Mouse (Mus musculus) naive thymus-derived CD4-positive, alpha-beta T cell, adult 2 months (primary cell): ENCODE results near the gene Spdef.

ENCODE experiments used
- DNase-seq: peaks from one replicate; pipeline ENCODE4 v3.0.0-alpha.2; 2011; ENCODE audit warnings: low read depth

Gene Spdef

DNA sequence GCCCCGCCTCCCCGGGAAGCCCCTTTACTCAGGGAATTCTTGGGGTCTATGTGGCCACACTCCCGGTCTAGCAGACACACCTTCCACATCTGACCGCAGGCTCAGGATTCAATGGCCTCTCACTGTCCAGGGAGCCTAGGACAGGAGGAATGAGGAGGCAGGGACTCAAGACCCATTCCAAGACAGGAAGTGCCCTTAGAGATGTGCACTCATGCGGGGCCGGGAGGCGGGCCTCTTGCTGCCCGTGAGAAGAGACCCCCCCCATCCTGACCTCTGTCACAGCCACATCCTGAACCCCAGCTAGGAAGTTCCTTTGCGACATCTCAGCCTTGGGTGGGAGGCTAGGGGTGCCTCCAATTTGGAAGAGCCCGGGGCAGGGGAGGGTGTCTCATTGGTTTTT lies 3.7 kb downstream of the Spdef start:
- DNase-seq, result no peak

DNA sequence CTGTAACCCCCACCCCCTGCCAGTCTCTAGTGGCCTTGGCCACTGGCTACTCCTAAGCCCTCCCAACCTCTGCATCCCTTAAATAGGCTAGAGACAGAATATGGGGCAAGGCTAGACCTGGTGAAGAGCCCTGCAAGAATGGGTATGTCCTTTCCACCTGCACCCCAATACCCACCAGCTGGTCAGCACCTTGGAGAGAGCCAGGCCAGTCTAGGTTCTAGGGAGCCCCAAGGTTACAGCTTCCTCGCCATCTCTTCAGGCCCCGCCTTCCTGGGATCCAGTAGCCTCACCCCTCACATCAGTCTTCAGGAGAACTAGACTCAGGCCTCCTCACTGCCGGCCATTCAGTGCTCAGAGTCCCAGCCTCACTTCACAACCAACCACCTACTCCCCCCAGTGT lies 4.4 kb downstream of the Spdef start:
- DNase-seq, result no peak

DNA sequence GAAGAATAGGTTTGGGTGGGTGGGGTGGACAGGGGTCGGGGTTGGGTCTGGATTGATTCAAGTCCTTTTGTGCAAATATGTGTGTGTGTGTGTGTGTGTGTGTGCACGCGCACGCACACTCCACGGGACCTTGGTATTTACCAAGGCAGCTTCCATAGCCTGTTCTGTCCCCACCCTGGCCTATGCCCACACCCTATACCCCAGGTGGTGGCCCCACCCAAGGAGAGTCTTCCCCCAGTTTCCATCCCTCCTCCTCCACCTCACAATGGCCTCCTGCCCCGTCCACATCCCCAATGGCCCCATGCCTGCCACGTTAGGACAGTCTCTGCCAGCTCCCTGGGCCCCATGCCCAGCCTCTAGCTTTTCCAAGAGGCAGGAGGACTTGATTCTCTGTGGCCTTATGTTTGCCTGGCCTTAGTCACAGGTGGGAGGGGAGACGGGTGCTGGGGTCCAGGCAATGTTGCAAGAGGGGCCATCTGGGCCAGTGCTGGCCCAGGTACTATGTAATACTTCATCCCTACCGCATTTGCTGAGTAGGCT lies 7.6 kb downstream of the Spdef start:
- DNase-seq, result no peak

DNA sequence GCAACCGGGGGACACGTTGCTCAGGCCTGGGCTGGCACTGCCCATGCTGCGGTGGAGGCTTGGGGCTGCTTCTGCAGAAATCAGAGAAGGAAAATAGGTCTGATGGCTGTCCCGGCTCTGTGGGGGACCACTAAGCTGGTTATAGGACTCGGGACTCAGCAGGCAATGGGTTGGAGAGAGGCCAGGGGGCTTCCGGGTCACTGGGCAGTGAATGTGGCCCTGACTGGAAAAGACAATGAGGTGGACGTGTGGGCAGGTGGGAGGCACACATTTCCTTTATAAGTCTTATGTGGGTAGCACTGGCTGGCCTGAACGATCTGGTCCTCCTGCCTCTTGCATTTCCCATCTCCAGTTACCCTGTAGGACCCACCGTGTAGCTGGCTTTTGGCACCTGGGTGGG lies 8.4 kb downstream of the Spdef start:
- no peak for DNase-seq

DNA sequence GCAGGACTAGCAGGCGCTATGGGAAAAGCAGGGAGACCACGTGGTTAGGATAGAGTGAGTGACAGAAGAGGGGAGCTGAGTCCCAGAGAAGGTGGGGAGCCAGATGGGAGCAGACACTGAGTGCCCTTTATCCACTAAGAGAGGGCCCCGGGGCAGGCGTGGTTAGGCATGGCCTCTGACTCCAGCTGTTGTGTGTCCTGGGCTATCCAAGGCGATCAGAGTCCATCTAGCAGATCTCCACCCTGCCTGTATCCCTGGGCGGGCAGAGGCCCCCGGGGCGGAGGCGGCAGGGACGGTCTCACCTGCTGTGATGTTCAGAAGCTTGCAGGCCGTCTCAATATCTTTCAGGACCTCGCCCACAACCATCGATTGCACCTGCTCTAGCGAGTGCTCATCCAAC lies 9.1 kb downstream of the Spdef start:
- DNase-seq, result no peak

DNA sequence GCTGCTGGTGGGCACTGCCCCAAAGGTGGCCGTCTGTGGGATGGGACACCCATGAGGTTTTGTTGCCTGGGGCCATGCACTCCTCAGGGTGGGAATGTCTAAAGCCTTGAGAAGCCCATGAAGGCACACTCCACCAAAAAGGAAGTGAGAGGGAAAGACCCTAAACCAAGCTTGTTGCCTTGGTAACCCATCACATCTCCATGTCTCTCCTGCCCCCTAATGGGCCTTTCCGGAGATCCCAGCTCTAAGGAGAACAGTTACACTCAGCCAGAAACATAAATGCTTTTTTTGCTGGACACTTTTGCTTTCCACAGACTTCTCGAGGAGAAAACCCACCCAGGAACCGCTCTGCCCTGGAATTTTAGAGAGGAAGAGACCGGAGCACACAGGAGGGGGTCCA lies 10.5 kb downstream of the Spdef start:
- no peak for DNase-seq

DNA sequence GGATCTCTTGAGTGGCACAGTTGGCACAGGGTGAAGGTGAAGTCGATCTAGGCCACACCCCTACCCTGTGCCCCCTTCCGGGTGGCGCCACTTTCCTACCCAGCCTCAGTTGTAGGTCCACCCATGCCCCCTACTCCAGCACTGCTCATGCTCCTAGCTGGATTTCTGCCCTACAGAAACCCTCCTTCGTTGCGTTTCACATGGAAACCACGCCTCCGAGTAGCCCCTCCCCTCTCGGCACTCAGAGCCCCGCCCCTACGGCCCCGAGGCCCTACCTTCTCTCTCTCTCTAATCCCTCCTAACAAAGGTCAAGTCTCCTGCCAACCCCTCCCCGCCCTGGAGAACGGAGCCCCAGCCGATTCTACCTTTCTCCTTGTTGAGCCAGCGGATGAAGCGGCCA lies 12.0 kb downstream of the Spdef start:
- no peak for DNase-seq

DNA sequence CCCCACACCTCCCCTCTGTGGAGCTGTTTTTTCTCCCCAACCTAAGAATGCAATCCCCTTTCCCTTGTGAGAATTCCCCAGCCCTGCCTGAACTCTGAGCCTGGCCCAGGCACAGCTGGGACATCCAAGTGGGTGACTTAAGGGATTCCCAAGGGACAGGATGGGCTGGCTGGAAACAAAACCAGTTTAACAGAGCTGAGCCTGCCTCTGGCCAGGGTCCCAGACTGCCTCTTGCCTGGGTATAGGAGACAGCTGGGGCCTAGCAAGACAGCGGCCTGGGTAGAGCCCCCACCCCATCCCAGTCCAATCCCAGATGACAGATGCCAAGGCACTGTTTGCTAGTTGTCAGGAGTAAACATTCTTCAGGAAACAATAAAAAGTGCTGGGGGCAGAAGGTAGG lies 15.9 kb downstream of the Spdef start:
- no peak for DNase-seq

DNA sequence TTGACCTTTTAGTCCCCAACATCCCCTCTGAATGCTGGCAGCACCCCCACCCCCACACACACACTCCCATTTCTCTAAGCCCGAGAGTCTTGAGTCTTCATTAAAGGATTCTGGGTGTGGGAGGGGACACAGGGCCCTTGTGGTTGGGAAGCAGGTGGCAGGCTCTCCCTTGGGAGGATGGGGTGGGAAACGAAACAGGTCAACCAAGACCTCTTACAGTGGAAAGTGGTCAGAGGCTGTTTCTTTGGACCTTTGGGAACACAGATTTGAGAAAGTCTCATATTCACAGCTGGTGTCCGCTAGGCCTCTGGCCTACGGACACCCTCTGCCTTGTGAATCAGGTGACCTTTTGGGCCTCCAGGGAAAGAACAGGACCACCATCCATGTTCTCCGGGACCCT lies 19.1 kb downstream of the Spdef start:
- no peak for DNase-seq

DNA sequence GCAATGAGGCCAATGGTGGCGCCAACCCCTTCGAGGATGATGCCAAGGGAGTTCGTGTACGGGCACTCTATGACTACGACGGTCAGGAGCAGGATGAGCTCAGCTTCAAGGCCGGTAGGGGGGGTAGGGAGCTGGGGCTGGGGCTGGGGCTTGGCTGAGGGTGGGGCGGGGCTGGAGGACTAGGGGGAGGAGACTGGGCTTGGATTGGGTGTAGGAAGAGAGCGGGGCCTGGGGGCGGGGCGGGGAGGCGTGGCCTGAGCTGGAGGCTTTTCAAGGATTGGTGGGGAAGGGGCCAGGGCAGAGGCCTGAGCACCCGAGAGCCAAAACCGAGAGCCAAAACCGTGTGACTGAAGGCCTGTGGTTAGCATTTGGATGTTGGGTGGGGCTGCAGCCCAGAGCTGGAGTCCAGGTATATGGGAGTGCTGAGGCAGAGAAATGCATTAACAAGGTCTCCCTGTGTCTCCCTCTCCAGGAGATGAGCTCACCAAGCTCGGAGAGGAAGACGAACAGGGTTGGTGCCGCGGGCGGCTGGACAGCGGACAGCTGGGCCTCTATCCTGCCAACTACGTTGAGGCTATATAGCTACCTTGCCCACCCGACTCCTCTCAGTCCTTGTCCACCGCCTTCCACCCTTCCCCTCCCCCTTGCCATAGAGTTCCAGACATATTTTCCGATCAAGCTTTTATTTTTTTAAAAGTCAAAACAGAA lies 20.6 kb downstream of the Spdef start:
- DNase-seq, result peak; percentile 64

DNA sequence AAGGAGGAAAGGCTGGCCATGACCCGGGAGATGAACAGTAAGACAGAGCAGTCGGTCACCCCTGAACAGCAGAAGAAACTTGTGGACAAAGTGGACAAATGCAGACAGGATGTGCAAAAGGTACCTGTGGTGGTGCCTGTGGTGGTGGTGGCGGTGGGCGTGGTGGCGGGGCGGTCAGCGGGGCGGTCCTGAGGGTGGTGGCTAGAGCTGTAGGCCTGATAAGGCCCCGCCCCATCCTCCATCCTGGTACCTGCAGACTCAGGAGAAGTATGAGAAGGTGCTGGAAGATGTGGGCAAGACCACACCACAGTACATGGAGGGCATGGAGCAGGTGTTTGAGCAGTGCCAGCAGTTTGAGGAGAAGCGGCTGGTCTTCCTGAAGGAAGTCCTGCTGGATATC lies 23.1 kb downstream of the Spdef start:
- DNase-seq, result no peak

DNA sequence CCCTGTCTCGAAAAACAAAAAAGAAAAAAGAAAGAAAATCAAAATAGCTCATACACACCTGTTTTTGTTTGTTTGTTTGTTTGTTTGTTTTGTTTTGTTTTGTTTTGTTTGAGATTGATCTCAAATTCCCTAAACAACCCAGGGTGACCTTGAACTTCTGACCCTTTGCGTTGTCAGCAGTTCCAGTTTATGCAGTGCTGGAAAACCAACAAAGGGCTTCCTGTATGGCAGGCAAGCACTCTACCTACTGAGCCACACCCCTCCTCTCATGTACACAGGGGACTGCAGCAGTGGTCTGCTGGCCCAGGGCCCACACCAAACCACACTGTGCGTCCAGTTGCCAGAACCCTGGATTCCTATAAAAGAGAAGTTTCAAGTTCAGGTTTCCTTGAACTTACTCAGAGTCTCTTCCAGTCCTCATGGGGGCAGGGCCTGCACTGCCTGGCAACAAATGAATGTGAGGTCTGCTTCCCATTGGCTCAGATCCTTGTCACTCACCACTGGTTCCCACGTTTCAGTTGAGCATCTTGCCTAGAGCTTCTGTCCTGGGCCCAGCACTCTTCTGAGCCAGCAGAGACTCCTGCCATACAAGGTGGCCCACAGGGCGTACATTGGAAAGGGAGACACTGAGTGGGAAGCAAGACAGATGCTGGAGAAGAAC lies 24.7 kb downstream of the Spdef start:
- DNase-seq, result no peak

DNA sequence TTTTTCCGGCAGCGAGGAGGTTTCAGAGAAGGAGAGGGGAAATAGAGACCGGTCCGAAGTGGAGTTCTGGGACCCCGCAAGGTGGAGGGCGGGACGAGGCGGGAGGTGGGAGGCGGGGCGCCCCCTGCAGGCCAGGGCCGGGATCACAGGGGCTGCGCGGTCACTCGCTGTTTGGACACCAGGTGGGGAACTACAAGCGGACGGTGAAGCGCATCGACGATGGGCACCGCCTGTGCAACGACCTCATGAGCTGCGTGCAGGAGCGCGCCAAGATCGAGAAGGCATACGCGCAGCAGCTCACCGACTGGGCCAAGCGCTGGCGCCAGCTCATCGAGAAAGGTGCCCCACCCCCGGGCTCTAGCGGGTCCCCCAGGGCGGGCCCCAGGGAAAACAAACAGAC lies 26.2 kb downstream of the Spdef start:
- DNase-seq, result peak; percentile 49

DNA sequence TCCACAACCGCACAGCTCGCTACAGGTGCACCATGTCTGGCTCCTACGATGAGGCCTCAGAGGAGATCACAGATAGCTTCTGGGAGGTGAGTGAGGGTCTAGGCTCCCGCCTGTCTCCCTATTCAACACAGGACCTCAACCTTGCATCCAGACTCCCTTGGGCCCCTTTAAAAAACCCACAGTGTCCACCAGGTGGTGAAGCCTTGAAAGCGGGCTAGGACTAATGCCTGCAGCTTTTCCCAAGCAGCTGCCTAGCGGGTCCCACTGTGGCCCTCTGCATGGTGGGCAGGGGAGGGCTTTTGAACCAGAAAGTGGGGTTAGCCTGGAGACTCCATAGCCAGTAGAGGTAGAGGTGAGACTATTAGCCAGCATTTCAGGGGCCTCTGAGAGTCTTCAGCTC lies 26.9 kb downstream of the Spdef start:
- no peak for DNase-seq

DNA sequence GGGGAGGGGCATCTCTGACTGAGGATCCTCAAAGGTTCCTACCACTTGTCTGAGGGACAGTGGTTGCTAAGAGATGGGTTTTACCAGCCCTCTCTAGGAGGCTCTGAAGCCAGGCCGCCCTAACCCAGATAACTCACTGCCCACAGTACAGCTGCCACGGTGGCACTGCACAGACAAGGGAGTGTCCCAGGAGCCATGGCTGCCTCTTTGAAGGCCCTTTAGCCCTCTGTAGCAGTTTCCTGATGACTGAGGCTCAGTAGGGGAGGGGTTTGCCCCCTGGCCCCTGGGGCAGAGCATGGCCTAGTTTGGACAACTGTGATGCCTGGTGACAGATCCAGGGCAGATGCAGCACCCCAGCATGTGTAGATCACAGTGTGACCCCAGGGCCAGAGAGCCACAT lies 27.9 kb downstream of the Spdef start:
- no peak for DNase-seq

DNA sequence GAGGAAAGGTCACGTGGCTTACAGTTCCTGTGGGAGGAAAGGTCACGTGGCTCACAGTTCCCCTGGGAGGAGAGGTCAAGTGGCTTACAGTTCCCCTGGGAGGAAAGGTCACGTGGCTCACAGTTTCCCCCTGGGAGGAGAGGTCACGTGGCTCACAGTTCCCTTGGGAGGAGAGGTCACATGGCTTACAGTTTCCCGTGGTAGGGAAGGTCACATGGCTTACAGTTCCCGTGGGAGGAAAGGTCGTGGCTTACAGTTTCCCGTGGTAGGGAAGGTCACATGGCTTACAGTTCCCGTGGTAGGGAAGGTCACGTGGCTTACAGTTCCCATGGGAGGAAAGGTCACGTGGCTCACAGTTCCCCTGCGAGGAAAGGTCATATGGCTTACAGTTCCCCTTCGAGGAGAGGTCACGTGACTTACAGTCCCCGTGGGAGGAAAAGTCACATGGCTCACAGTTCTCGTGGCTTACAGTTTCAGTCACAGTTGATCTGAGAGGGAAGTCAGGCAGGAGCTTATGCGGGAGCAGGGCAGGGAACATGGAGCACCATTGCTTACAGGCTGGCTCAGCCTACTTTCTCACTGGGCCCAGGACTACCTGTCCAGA lies 29.0 kb downstream of the Spdef start:
- no peak for DNase-seq

DNA sequence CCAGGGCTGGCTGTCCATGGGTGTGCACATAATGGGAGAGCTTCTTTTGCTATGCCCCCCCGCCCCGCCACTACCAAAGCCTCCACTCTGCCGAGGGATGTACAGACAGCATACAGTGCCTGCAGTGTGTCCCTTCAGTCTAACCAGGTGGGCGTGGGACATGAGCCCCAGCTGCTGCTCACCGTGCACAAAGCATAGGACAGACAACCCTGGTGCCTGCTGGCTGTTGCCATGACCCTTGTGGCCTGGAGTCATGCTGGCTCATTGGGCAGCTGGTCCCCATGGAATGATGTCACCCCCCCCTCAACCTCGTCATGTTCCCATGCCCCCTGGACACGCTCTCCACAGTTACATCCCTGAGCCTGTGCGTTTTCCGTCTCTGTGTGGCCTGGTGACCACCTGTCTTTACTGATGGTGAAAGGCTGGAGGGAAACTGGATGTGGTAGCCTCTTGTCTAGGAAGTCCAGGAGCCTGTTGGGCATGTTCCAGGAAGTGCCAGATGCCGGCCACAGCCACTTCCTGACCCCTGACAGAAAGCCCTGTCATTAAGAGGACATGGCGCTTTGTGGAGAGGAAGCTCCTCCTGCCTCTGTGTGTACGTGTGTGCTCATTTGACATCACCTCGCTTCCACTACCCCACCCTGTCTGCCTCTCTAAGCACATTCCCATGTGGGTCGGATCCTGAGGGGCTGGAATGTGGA lies 37.6 kb downstream of the Spdef start:
- DNase-seq, result no peak

DNA sequence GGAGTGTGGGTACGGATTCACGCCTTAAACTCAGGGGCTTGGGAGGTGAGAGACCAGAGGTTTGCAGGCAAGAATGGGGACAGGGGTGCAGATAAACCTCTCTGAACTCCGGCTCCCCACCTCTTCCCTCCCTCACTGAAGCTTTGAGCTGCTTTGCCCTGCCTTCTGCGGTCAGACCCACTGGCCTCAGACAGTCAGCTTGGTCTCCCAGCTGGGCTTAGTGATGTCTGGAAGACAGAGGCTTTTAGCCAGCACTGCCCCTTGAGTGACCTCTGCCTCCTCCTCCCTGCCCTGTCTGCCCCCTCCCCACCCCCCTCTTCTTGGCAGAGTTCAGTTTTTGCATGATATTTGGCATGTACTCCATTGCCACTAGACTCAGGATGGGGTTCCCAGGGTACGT lies 42.4 kb downstream of the Spdef start:
- DNase-seq, result no peak

DNA sequence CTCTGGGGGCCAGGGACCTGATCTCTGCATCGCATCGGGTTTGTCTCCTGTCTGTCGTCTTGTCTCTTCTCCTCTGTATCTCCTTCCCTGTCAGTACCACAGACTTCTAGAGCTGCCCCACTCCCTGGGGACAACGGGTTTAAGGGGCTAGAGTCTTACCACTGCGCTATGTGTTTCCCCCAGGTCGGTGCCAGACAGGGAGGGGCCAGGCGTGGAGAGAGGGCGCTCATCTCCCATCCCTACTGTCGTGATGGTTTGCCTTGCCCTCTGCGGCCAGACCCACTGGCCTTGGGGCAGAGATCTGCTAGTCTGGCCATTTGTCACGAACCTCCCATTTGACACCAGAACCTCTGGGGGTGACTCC lies 43.2 kb downstream of the Spdef start:
- DNase-seq, result no peak

DNA sequence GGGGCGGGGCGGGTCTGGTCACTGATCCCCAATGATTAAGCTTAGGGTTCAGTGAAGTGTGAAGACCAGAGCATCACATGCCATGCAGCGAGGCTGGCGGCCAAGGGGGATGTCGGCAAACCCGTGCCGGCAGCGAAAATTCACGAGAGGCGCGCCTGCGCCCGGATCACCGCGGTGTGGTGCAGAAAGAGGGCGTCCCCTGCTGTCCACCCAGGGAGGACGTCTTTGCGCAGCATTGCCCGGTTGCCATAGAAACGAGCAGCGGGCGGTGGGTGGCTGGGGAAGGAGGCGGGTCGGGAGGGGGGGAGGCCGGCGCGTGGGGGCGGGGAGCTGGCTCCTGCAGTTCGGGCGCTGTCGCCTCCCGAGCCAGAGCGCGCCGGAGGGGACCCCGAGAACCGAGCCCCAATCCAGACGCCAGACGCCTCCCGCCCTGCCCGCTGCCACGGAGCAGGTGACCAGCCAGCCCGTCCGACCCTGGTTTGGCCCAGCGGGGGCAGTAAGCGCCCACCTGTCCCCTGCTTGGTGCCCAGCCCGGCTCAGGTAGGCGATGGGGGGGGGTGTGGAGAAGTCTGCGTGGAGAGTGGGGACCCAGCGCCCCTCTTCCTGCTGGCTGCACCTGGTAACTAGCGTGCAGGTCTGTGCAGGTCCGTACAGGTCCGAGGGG lies 43.7 kb downstream of the Spdef start:
- DNase-seq, result peak; percentile 72

DNA sequence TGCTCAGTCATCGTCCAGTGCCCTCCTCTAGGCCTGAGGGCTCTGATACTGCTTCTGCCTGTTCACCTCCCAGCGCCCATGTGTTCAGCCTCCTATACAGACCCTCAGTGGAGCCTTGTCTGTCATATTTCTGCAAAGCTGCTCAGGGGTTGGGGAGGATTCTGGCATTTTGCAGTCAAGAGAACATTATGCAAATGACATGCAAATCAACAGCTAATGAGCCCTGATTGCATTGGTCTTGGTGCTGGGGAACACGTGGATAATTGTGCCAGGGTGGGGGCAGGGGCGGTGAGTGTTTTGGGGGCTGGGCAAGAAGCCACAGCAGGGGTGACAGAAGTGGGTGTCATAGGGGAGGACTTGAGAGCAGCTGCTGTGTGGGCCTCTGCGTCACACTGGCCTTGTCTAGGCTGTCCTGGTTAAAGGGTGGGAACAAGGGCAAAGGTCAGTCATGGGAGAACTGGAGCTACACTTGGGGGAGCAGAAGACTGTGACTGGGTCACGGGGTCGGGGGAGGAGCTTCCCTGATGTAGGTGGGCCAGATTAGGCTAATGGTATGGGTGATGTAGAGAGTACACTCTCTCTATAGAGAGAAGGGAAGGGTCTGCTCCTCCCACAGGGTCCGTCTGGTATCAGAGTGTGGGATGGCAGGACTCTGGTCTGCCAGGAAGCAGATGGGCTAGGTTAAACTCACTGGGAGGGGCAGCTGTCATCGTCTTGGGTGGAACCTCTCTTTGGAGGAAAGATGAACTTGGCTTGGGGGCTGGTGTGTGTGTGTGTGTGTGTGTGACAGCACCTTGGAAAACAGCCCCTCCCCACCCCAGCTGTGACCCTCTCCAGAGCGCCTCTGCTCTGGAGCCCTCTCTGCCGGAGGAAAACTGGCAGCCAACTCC lies 49.6 kb downstream of the Spdef start:
- DNase-seq, result no peak
